Mouse (Mus musculus) cerebellum, adult 2 months (tissue): ENCODE measurements at regions not wholly inside any gene's neighbourhood (a gene's known extent, or its start where the extent isn't known, plus 50 kb on each side); places are given as distances from the start of the nearest gene placed in this dataset.

Experiments used
- DNase-seq, 2 experiments: peaks; one replicate each; pipeline ENCODE4 v3.0.0; 2021
- H3K27ac ChIP-seq: fragments of 200-500 bp; 2 replicates; pipeline ENCODE4 v1.5.1; 2012; ENCODE audit warnings: low read length, control low read depth, inconsistent platforms; ENCODE audit not compliant: insufficient read depth
- H3K27me3 ChIP-seq: fragments of 200-500 bp; 2 replicates; pipeline ENCODE4 v1.6.1; 2012; ENCODE audit warnings: inconsistent platforms, mild to moderate bottlenecking, low read length, moderate library complexity; ENCODE audit not compliant: control insufficient read depth, insufficient read depth
- H3K4me1 ChIP-seq: fragments of 200-500 bp; 2 replicates; pipeline ENCODE4 v1.6.1; 2011; ENCODE audit warnings: low read length; ENCODE audit not compliant: control insufficient read depth, insufficient read depth
- H3K4me3 ChIP-seq: fragments of 200-500 bp; replicated peaks from 2 replicates; pipeline ENCODE3; 2011; ENCODE audit warnings: mild to moderate bottlenecking, low read depth, low read length, control low read depth; ENCODE audit not compliant: insufficient read depth
- CTCF ChIP-seq: fragments of 200-500 bp; IDR thresholded peaks from 2 replicates; pipeline ENCODE4 v1.5.1; 2011; ENCODE audit warnings: low read depth, mild to moderate bottlenecking, control low read depth, low read length, moderate library complexity, borderline replicate concordance; ENCODE audit not compliant: insufficient read depth
- POLR2A ChIP-seq: fragments of 200-500 bp; IDR thresholded peaks from 2 replicates; pipeline ENCODE4 v1.6.1; 2011; ENCODE audit warnings: low read length, control low read depth, borderline replicate concordance; ENCODE audit not compliant: insufficient read depth
- WGBS: fragments of 180-500 bp; shearing (Covaris S2); methylation state at CpG from one replicate; pipeline ENCODE4 v1.1.7; 2018; 5-methylcytosine and 5-hydroxymethylcytosine counted together

DNA sequence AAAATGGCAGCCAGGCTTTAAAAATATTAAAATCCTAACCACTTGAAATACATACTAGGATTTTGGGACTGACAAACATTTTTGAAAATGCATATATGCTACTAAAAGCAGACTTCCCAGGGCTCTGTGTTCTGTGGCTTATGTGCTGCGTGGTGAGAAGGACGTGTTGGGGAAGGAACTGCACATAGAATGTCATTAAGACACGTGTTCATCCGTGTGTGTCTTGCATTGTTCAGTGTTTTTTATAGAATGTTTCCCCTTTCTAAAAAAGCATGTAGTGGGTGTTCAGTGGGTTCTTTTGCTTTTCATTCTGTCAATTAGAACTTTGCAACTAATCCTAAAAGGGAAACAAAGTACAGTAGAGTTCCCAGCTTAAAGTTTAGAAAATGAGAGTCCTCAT, 594.7 kb upstream of the Mef2c start:
- 91% methylated on average over 4 of the region's 4 CpGs for WGBS
- TF ChIP-seq POLR2A (no peak), CTCF (no peak)
- no peaks in the 10 kb centered on the region for H3K4me1 ChIP-seq
- DNase-seq: no peak
- no peak overlapping the region for H3K4me3 ChIP-seq
- H3K27me3 ChIP-seq: no peaks in the 10 kb centered on the region
- H3K27ac ChIP-seq: no peak overlapping the region

DNA sequence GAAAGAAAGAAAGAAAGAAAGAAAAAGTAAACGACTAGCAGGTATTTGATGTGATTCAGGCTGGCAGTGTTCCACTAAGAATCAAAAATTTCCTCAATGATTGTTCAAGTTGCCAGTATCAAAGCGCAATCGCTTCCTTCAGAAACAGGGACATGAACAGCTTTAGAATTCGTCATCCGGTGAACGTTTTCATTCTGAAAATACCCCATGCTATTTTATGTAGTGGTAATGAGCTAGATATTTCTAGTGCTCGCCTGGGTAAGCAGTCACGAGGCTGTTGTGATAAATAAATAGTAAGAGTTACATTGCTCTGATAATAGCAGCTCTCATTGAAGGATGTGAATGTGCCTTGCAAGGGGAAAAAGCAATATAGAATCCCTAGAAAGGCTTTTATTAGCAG, 591.0 kb upstream of the Mef2c start:
- DNase-seq: no peak
- WGBS: 83% methylated on average over 8 of the region's 8 CpGs
- no peak overlapping the region for H3K4me3 ChIP-seq
- no peak overlapping the region for H3K27ac ChIP-seq
- no peaks in the 10 kb centered on the region for H3K4me1 ChIP-seq
- no peaks in the 10 kb centered on the region for H3K27me3 ChIP-seq
- TF ChIP-seq CTCF (no peak), POLR2A (no peak)

DNA sequence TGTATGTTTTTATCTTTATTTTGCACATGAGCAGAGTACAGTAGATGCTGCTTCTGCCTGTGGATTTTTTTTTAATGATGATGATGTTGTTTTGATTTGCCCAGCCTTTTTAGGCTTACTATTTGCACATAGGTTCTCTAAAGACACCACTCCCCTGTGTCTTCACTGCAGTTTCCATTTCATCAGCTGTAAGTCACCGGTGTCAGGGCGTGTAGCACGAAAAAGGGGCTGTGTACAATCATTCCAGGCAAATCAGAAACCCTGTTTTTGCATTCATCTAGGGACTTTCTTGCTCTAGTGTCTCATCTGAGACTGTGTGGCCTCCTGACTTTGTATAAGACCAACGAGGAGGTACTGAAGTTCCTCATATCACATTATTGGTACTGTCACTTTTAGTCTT, 588.6 kb upstream of the Mef2c start:
- 89% methylated on average over 4 of the region's 4 CpGs for WGBS
- Histone ChIP-seq H3K27ac (no peak overlapping the region), H3K27me3 (no peaks in the 10 kb centered on the region), H3K4me3 (no peak overlapping the region), H3K4me1 (no peaks in the 10 kb centered on the region)
- TF ChIP-seq CTCF (no peak), POLR2A (no peak)
- DNase-seq: no peak

DNA sequence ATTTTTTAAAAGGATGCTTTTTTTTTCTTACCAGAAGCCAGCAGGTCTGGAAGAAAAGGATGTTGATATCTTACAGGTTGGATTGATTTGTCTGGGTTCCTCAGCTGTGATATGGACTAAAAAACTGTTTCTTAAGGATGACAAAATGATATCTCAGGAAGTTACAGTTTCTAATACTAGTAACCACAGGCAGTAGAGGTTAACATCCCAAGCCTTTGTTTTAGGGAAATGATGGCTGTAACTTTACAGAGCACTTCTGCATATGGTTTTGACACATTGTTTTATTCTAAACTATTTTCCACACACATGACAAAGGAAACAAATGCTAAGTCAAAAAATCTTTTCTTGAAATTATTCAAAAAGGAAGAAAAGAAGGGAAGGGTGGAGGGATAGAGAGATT, 573.8 kb upstream of the Mef2c start:
- H3K4me3 ChIP-seq: no peak overlapping the region
- no peak for DNase-seq
- no peaks in the 10 kb centered on the region for H3K4me1 ChIP-seq
- TF ChIP-seq CTCF (no peak), POLR2A (no peak)
- no peaks in the 10 kb centered on the region for H3K27me3 ChIP-seq
- H3K27ac ChIP-seq: no peak overlapping the region

DNA sequence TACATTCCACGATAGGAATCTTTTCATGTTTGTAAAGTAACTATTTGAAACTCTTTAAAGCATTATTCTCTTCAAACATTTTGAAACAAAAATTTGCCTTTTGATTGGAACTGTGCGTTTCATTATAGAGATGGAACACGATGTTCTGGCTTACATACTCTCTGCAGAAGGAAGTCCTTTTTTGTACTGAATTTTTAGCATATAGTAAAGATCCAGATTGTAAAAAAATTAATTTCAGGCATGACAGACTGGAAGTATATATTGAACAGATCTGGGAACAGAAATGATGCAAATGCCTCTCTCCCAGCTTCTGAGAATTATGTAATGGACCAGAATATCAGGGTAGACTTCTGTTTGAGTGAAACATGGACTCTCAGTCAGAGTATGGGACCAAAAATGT, 566.0 kb upstream of the Mef2c start:
- no peak for DNase-seq
- no peak for TF ChIP-seq CTCF
- TF ChIP-seq POLR2A: no peak
- Histone ChIP-seq H3K4me3 (no peak overlapping the region), H3K4me1 (no peaks in the 10 kb centered on the region), H3K27me3 (no peaks in the 10 kb centered on the region), H3K27ac (no peak overlapping the region)
- WGBS: 91% methylated on average over 3 of the region's 3 CpGs

DNA sequence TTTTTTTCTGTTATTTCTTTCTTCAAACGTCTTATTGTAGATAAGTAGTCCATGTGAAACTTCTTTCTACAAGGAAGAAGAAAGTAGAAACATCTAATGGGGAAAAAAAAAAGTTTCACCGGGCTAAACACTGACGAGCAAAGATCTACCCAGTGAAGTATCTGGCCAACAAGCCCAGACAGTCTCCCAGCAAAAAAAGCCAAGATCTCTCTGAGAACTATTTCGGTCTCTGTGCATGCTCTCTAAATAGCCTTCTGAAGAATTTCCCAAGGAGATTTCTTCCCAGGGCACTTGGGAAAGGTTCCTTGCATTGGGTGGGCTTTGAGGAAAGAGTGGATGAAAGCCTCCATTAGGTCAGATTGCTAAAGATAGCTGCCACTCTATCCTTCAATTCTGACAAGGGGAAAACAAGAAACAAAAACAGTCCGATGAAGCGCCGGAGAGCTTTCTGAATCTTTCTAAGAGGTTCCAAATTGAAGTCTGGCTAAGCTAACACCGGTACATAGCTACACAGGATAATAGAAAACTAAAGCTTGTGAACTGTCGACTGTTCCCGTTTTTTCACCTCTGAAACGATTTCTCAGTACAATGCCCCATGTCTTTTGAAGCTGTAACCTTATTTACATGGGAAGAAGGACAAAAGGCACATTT, 561.0 kb upstream of the Mef2c start:
- no peak overlapping the region for H3K27ac ChIP-seq

DNA sequence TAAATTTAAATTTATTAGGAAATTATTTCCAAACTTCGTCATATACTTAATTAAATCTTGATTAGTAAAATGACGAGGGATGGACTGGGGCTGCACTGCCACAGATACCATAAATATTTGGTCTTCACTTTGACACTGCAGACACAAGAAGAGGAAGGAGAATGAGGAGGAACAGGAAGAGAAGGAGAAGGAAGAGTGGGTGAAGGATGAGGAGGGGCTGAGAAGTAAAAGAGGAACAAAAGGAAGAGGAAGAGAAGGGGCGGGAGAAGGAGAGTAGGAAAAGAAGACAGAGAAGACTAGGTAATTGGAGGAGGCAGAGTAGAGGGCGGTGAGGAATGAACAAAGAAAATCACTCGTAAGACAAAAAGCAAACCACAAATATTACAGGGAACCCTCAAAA, 556.9 kb upstream of the Mef2c start:
- 94% methylated on average over 5 of the region's 5 CpGs for WGBS
- TF ChIP-seq CTCF (no peak), POLR2A (no peak)
- H3K27ac ChIP-seq: no peak overlapping the region
- no peaks in the 10 kb centered on the region for H3K4me1 ChIP-seq
- no peak for DNase-seq
- H3K4me3 ChIP-seq: no peak overlapping the region
- no peaks in the 10 kb centered on the region for H3K27me3 ChIP-seq

More for the DNA sequence above, 561.0 kb upstream of the Mef2c start:
- no peak for DNase-seq
- 74% methylated on average over 11 of the region's 11 CpGs for whole genome bisulfite sequencing
- H3K4me3 ChIP-seq: no peak overlapping the region
- no peaks in the 10 kb centered on the region for H3K27me3 ChIP-seq
- no peak for TF ChIP-seq POLR2A
- no peak for TF ChIP-seq CTCF
- no peaks in the 10 kb centered on the region for H3K4me1 ChIP-seq

DNA sequence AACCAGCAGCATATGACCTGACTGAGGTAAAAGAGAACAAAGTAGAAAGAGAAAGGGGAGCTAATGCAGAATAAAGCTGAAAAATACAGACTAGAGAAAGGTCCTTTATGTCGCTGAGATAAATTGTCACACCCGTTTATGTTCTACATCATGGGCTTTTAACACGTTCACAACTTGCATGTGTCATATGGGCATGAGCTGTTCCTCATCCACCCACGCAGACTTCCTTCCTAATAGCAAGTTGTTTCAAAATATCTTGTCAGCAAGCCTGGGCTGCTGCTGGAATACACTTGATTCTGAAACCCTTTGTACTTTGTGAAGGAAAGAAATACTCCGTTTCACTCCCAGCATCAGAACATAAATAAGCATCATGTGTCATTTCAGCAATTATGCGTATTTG, 554.3 kb upstream of the Mef2c start:
- no peak overlapping the region for H3K4me3 ChIP-seq
- no peaks in the 10 kb centered on the region for H3K27me3 ChIP-seq
- no peaks in the 10 kb centered on the region for H3K4me1 ChIP-seq
- DNase-seq: no peak
- no peak overlapping the region for H3K27ac ChIP-seq
- WGBS: 83% methylated on average over 6 of the region's 6 CpGs
- no peak for TF ChIP-seq CTCF
- no peak for TF ChIP-seq POLR2A

DNA sequence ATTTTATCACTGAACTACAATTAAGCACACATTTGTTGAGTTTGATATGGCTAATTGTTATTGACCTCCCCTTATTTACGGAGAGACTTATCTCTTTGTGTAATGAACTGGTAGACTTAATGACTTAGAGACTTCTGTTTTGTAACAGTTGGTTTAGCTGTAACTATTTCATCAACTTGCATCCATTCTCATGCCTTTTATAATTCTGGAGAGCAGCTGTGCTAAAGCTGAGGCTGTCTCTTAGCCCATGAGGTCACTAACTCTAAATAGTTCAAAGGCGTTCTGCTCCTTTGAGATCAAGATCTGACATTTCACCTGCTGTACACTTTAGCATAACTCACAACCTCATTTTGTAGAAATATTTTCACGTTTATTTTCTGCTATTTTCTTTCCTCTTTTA, 541.5 kb upstream of the Mef2c start:
- TF ChIP-seq POLR2A: no peak
- TF ChIP-seq CTCF: no peak
- Histone ChIP-seq H3K27ac (no peak overlapping the region), H3K4me3 (no peak overlapping the region)

More for the DNA sequence above, 541.5 kb upstream of the Mef2c start:
- WGBS: 76% methylated on average over 3 of the region's 3 CpGs
- DNase-seq: no peak
- no peaks in the 10 kb centered on the region for H3K27me3 ChIP-seq
- H3K4me1 ChIP-seq: no peaks in the 10 kb centered on the region
